Mouse (Mus musculus): Measurements from ENCODE around the gene Ctbp1. TPM values are rescaled to one million over a fixed set of nuclear protein-coding genes. Genes with fewer than 3 reads are reported as not detected.

Gene Ctbp1
- total and polyA plus RNA-seq, 3 experiments = 353 to 595 (median 443) TPM

- Histone ChIP-seq H3K4me1 (ENCODE audit: control insufficient read depth in 1 of 2, insufficient read depth in 2 of 2, low read length in 2 of 2) (peaks cover 16 to 20% of the 10 kb centered on the region in 2 experiments), H3K27me3 (ENCODE audit: control insufficient read depth in 1 of 2, insufficient read depth in 2 of 2, low read length in 2 of 2) (peaks cover 28 to 40% of the 10 kb centered on the region in 2 experiments), H3K36me3 (ENCODE audit: control insufficient read depth in 1 of 2, insufficient read depth in 2 of 2, low read length in 2 of 2) (peaks cover 0 to 17% of the 10 kb centered on the region in 2 experiments; a peak in 2 of 4 replicates), H3K79me2 (ENCODE audit: control insufficient read depth, insufficient read depth, low read length, poor library complexity) (no peaks in the 10 kb centered on the region), H3K27ac (ENCODE audit: control insufficient read depth, low read depth, low read length) (no peak overlapping the region), H3K9ac (ENCODE audit: control insufficient read depth, low read depth, low read length, poor library complexity, severe bottlenecking) (no peak overlapping the region), H3K9me3 (replicated peaks; ENCODE audit: insufficient read depth, low read length) (no peaks in the 10 kb centered on the region), H3K4me3 (ENCODE audit: control insufficient read depth in 1 of 2, insufficient read depth in 1 of 2, low read depth in 2 of 2, low read length in 2 of 2) (no peak overlapping the region)
- no peak for TF ChIP-seq MYB (IDR thresholded peaks at IDR 0.05; ENCODE audit: low read depth, low read length)
- TF ChIP-seq KAT2A (conservative IDR thresholded peaks at IDR 0.05; ENCODE audit: low read depth, low read length) = no peak
- no peak for TF ChIP-seq USF1 (IDR thresholded peaks at IDR 0.05; ENCODE audit: low read depth, low read length)
- TF ChIP-seq EP300 (IDR thresholded peaks at IDR 0.05; ENCODE audit: low read depth in 1 of 2, low read length in 2 of 2) = no peak
- no peak for TF ChIP-seq HCFC1 (IDR thresholded peaks at IDR 0.05; ENCODE audit: low read depth, low read length)
- no peak for TF ChIP-seq USF2 (IDR thresholded peaks at IDR 0.05; ENCODE audit: borderline replicate concordance in 1 of 2, insufficient read depth in 1 of 2, low read depth in 1 of 2, low read length in 2 of 2)
- TF ChIP-seq SIN3A (IDR thresholded peaks at IDR 0.05; ENCODE audit: low read length) = no peak
- TF ChIP-seq MEF2A (IDR thresholded peaks at IDR 0.05; ENCODE audit: extremely low read depth, insufficient replicate concordance, low read depth, low read length, poor library complexity, severe bottlenecking) = no peak
- TF ChIP-seq ETS1 (IDR thresholded peaks at IDR 0.05; ENCODE audit: low read depth, low read length) = no peak
- TF ChIP-seq ZC3H11A (IDR thresholded peaks at IDR 0.05; ENCODE audit: low read depth, low read length) = no peak
- TF ChIP-seq ELF1 (IDR thresholded peaks at IDR 0.05; ENCODE audit: low read depth, low read length) = no peak
- no peak for DNase-seq (ENCODE audit: low read depth, low spot score)
Measured at GRCm38 (mm10) chr5:33228428-33228827, 46.4 kb downstream of the Ctbp1 start.

- Histone ChIP-seq H3K9me3 (replicated peaks; ENCODE audit: insufficient read depth, low read length) (no peaks in the 10 kb centered on the region), H3K27ac (ENCODE audit: control insufficient read depth, low read depth, low read length) (no peak overlapping the region), H3K4me1 (ENCODE audit: control insufficient read depth in 1 of 2, insufficient read depth in 2 of 2, low read length in 2 of 2) (peaks cover 26 to 34% of the 10 kb centered on the region in 2 experiments), H3K27me3 (ENCODE audit: control insufficient read depth in 1 of 2, insufficient read depth in 2 of 2, low read length in 2 of 2) (peaks cover 15 to 17% of the 10 kb centered on the region in 2 experiments), H3K79me2 (ENCODE audit: control insufficient read depth, insufficient read depth, low read length, poor library complexity) (no peaks in the 10 kb centered on the region), H3K9ac (ENCODE audit: control insufficient read depth, low read depth, low read length, poor library complexity, severe bottlenecking) (no peak overlapping the region), H3K4me3 (ENCODE audit: control insufficient read depth in 1 of 2, insufficient read depth in 1 of 2, low read depth in 2 of 2, low read length in 2 of 2) (no peak overlapping the region), H3K36me3 (ENCODE audit: control insufficient read depth in 1 of 2, insufficient read depth in 2 of 2, low read length in 2 of 2) (peaks cover 0 to 32% of the 10 kb centered on the region in 2 experiments; a peak in 2 of 4 replicates)
- no peak for DNase-seq (ENCODE audit: low read depth, low spot score)
- TF ChIP-seq POLR2A (IDR thresholded peaks at IDR 0.05; ENCODE audit: control insufficient read depth in 1 of 2, insufficient read depth in 1 of 2, low read depth in 1 of 2, low read length in 2 of 2, poor library complexity in 1 of 2) (no peak), GATA1 (IDR thresholded peaks at IDR 0.05; ENCODE audit: low read depth, low read length) (no peak), KAT2A (conservative IDR thresholded peaks at IDR 0.05; ENCODE audit: low read depth, low read length) (no peak), MYC (IDR thresholded peaks at IDR 0.05; ENCODE audit: low read depth, low read length) (no peak), BHLHE40 (IDR thresholded peaks at IDR 0.05; ENCODE audit: borderline replicate concordance, low read depth, low read length) (no peak), CHD1 (IDR thresholded peaks at IDR 0.05; ENCODE audit: low read depth, low read length) (no peak), ZNF384 (IDR thresholded peaks at IDR 0.05; ENCODE audit: low read depth, low read length) (no peak), MAX (IDR thresholded peaks at IDR 0.05; ENCODE audit: low read length) (no peak), MEF2A (IDR thresholded peaks at IDR 0.05; ENCODE audit: extremely low read depth, insufficient replicate concordance, low read depth, low read length, poor library complexity, severe bottlenecking) (no peak), CTCF (IDR thresholded peaks at IDR 0.05 in 2 of 3, conservative IDR thresholded peaks at IDR 0.05 in 1 of 3; ENCODE audit: control insufficient read depth in 1 of 3, insufficient read depth in 1 of 3, low read depth in 2 of 3, low read length in 3 of 3, poor library complexity in 1 of 3, severe bottlenecking in 1 of 3) (no peak), JUND (IDR thresholded peaks at IDR 0.05; ENCODE audit: low read depth, low read length) (no peak), MAFK (IDR thresholded peaks at IDR 0.05; ENCODE audit: borderline replicate concordance, low read depth, low read length) (no peak), ZMIZ1 (IDR thresholded peaks at IDR 0.05; ENCODE audit: low read depth, low read length) (no peak), NELFE (IDR thresholded peaks at IDR 0.05; ENCODE audit: low read depth, low read length) (no peak), ZKSCAN1 (IDR thresholded peaks at IDR 0.05; ENCODE audit: low read depth, low read length) (no peak), HCFC1 (IDR thresholded peaks at IDR 0.05; ENCODE audit: low read depth, low read length) (no peak), TCF12 (IDR thresholded peaks at IDR 0.05; ENCODE audit: low read depth, low read length) (no peak)
Measured at GRCm38 (mm10) chr5:33225673-33226072, 49.1 kb downstream of the Ctbp1 start.

All from MEL (cell line).